Mouse (Mus musculus) MEL (cell line): Measurements from ENCODE around the gene Togaram2.

Experiments
- CTCF ChIP-seq, 3 experiments: IDR thresholded peaks in 2 of 3; conservative IDR thresholded peaks in 1 of 3; 2 replicates each; pipeline ENCODE4 v1.5.1; 2011 to 2012; ENCODE audit warnings: low read length in 3 of 3, low read depth in 2 of 3, mild to moderate bottlenecking in 2 of 3, improper control_type of control experiment in 1 of 3, inconsistent platforms in 1 of 3, mixed read lengths in 1 of 3, moderate library complexity in 1 of 3; ENCODE audit not compliant: control insufficient read depth in 1 of 3, insufficient read depth in 1 of 3, poor library complexity in 1 of 3, severe bottlenecking in 1 of 3
- EP300 ChIP-seq, 2 experiments: IDR thresholded peaks; 2 replicates each; pipeline ENCODE4 v1.6.1; 2011; ENCODE audit warnings: improper control_type of control experiment in 2 of 2, low read length in 2 of 2, low read depth in 1 of 2, mild to moderate bottlenecking in 1 of 2
- GATA1 ChIP-seq: IDR thresholded peaks from 2 replicates; pipeline ENCODE4 v1.6.1; 2011; ENCODE audit warnings: low read depth, low read length, improper control_type of control experiment
- MAFK ChIP-seq: IDR thresholded peaks from 2 replicates; pipeline ENCODE4 v1.6.1; 2011; ENCODE audit warnings: low read depth, mild to moderate bottlenecking, low read length, improper control_type of control experiment, borderline replicate concordance
- NELFE ChIP-seq: IDR thresholded peaks from 2 replicates; pipeline ENCODE4 v1.6.1; 2011; ENCODE audit warnings: low read depth, low read length, improper control_type of control experiment
- NRF1 ChIP-seq: IDR thresholded peaks from 2 replicates; pipeline ENCODE4 v1.6.1; 2014; ENCODE audit warnings: low read depth, mild to moderate bottlenecking, inconsistent platforms, low read length, improper control_type of control experiment, moderate library complexity; ENCODE audit not compliant: poor library complexity, insufficient read depth, severe bottlenecking
- POLR2A ChIP-seq, 2 experiments: IDR thresholded peaks; 2 replicates each; pipeline ENCODE4 v1.6.1; 2011 to 2012; ENCODE audit warnings: low read length in 2 of 2, mild to moderate bottlenecking in 2 of 2, control low read depth in 1 of 2, improper control_type of control experiment in 1 of 2, low read depth in 1 of 2, moderate library complexity in 1 of 2; ENCODE audit not compliant: control insufficient read depth in 1 of 2, insufficient read depth in 1 of 2, poor library complexity in 1 of 2
- RAD21 ChIP-seq: IDR thresholded peaks from 2 replicates; pipeline ENCODE4 v1.6.1; 2011; ENCODE audit warnings: mild to moderate bottlenecking, low read depth, low read length, improper control_type of control experiment
- SMC3 ChIP-seq: IDR thresholded peaks from 2 replicates; pipeline ENCODE4 v1.6.1; 2011; ENCODE audit warnings: low read depth, low read length, improper control_type of control experiment
- TAL1 ChIP-seq: IDR thresholded peaks from 2 replicates; pipeline ENCODE4 v1.6.1; 2012; ENCODE audit warnings: mild to moderate bottlenecking, inconsistent platforms, low read length, moderate library complexity, mixed read lengths
- TCF12 ChIP-seq: IDR thresholded peaks from 2 replicates; pipeline ENCODE4 v1.6.1; 2014; ENCODE audit warnings: low read depth, mild to moderate bottlenecking, inconsistent platforms, low read length, improper control_type of control experiment, moderate library complexity
- UBTF ChIP-seq: IDR thresholded peaks from 2 replicates; pipeline ENCODE4 v1.6.1; 2012; ENCODE audit warnings: low read depth, mild to moderate bottlenecking, inconsistent platforms, low read length, improper control_type of control experiment, moderate library complexity, borderline replicate concordance; ENCODE audit not compliant: insufficient read depth

DNA sequence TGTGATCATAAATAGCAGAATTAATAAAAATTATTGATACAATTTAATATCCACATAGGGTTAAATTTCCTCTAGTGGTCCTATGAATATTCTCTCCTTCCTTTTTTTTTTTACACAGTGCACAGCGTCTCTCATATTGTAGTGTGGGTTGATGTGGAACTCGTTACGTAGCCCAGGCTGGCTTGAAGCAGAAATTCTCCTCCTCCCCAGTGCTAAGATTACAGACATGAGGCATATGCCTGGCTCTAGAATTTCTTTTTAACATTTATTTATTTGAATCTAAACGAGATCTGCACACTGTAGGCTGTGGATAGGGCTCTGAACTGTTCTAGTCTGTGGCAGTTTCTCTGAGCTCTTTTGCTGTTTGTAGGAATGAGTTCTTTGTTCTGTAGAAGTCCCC lies 102.2 kb downstream of the Togaram2 start:
- TF ChIP-seq NRF1 (no peak), MAFK (no peak), GATA1 (no peak), CTCF (IDR thresholded peaks at IDR 0.05 in 2 of 3, conservative IDR thresholded peaks at IDR 0.05 in 1 of 3; ENCODE audit: control insufficient read depth in 1 of 3, insufficient read depth in 1 of 3, low read depth in 2 of 3, low read length in 3 of 3, poor library complexity in 1 of 3, severe bottlenecking in 1 of 3) (no peak), NELFE (no peak), RAD21 (no peak), EP300 (IDR thresholded peaks at IDR 0.05; ENCODE audit: low read depth in 1 of 2, low read length in 2 of 2) (no peak), SMC3 (no peak), TAL1 (no peak), TCF12 (no peak), UBTF (no peak), POLR2A (IDR thresholded peaks at IDR 0.05; ENCODE audit: control insufficient read depth in 1 of 2, insufficient read depth in 1 of 2, low read depth in 1 of 2, low read length in 2 of 2, poor library complexity in 1 of 2) (no peak)
